ENCODE assay signal across 8 mouse cellular contexts in genomic region chr5:34957015-34957414, GRCm38 (mm10). TPM values are rescaled to one million over a fixed set of nuclear protein-coding genes. Genes with fewer than 3 reads are reported as not detected.
DNase-seq lines count a peak whose midpoint lies in the region; ATAC-seq lines count a peak whose summit lies in the region.

No protein-coding gene starts in this region.

- peaks cover 61% of the 10 kb centered on the region for H3K36me3 ChIP-seq in hindbrain, embryonic 10.5 days
- H3K36me3 ChIP-seq in hindbrain, embryonic 11.5 days (ENCODE audit: control insufficient read depth, insufficient read depth, low read length): peaks cover 2% of the 10 kb centered on the region; the same call in 1 of the 2 replicates
- no peaks in the 10 kb centered on the region for H3K36me3 ChIP-seq in hindbrain, embryonic 14.5 days (replicated peaks; ENCODE audit: control insufficient read depth, insufficient read depth)
- no peaks in the 10 kb centered on the region for H3K36me3 ChIP-seq in midbrain, embryonic 15.5 days (replicated peaks)

- ATAC-seq in hindbrain, embryonic 11.5 days (ENCODE audit: low FRiP score): no peak
- ATAC-seq in hindbrain, embryonic 14.5 days (ENCODE audit: low FRiP score): peak; percentile 68; the same call in 1 of the 2 replicates
- 0 out of 2 replicates have a peak, but pooled peaks have one; percentile 41 for ATAC-seq in midbrain, embryonic 15.5 days (replicated peaks)

- no peak overlapping the region for H3K4me3 ChIP-seq in hindbrain, embryonic 10.5 days
- no peak overlapping the region for H3K4me3 ChIP-seq in hindbrain, embryonic 11.5 days (ENCODE audit: low read depth, low read length)
- no peak overlapping the region for H3K4me3 ChIP-seq in hindbrain, embryonic 14.5 days (replicated peaks; ENCODE audit: low read length)
- H3K4me3 ChIP-seq in midbrain, embryonic 15.5 days: no peak overlapping the region

- no peaks in the 10 kb centered on the region for H3K27me3 ChIP-seq in hindbrain, embryonic 10.5 days (ENCODE audit: insufficient read depth, poor library complexity, severe bottlenecking)
- no peaks in the 10 kb centered on the region for H3K27me3 ChIP-seq in hindbrain, embryonic 11.5 days (ENCODE audit: control insufficient read depth, insufficient read depth, low read length)
- H3K27me3 ChIP-seq in hindbrain, embryonic 14.5 days (ENCODE audit: control insufficient read depth, insufficient read depth, low read length): no peaks in the 10 kb centered on the region
- no peaks in the 10 kb centered on the region for H3K27me3 ChIP-seq in midbrain, embryonic 15.5 days (replicated peaks)

- H3K4me2 ChIP-seq in hindbrain, embryonic 11.5 days (replicated peaks; ENCODE audit: low read depth, low read length): no peak overlapping the region
- no peak overlapping the region for H3K4me2 ChIP-seq in hindbrain, embryonic 14.5 days (replicated peaks)
- no peak overlapping the region for H3K4me2 ChIP-seq in midbrain, embryonic 15.5 days

- H3K4me1 ChIP-seq in hindbrain, embryonic 10.5 days (replicated peaks): peaks cover 61% of the 10 kb centered on the region
- peaks cover 2% of the 10 kb centered on the region for H3K4me1 ChIP-seq in hindbrain, embryonic 11.5 days (replicated peaks; ENCODE audit: control insufficient read depth, insufficient read depth, low read length)
- peaks cover 45% of the 10 kb centered on the region for H3K4me1 ChIP-seq in hindbrain, embryonic 14.5 days (replicated peaks; ENCODE audit: control insufficient read depth, insufficient read depth, low read length)
- H3K4me1 ChIP-seq in midbrain, embryonic 15.5 days: peaks cover 40% of the 10 kb centered on the region

- H3K9me3 ChIP-seq in hindbrain, embryonic 10.5 days: peaks cover 8% of the 10 kb centered on the region; the same call in 1 of the 2 replicates
- H3K9me3 ChIP-seq in hindbrain, embryonic 11.5 days (ENCODE audit: control insufficient read depth, low read length): no peaks in the 10 kb centered on the region
- H3K9me3 ChIP-seq in hindbrain, embryonic 14.5 days (ENCODE audit: control insufficient read depth, low read length): 0 out of 2 replicates have a peak, but pooled peaks cover 4% of the 10 kb centered on the region
- no peaks in the 10 kb centered on the region for H3K9me3 ChIP-seq in midbrain, embryonic 15.5 days

- 87% methylated on average over 2 of the region's 2 CpGs for WGBS in hindbrain, embryonic 10.5 days
- WGBS in hindbrain, embryonic 11.5 days: 91% methylated on average over 2 of the region's 2 CpGs
- WGBS in hindbrain, embryonic 14.5 days: 51% methylated on average over 2 of the region's 2 CpGs
- 58% methylated on average over 2 of the region's 2 CpGs for WGBS in midbrain, embryonic 15.5 days

- DNase-seq in adrenal gland, postnatal 14 days: peak; percentile 53
- no peak for DNase-seq in adrenal gland, adult 18-20 months (ENCODE audit: low spot score in 2 of 2)
- no peak for DNase-seq in hindbrain, embryonic 10.5 days (ENCODE audit: low spot score)
- no peak for DNase-seq in hindbrain, embryonic 11.5 days (ENCODE audit: low spot score)
- DNase-seq in hindbrain, embryonic 14.5 days (ENCODE audit: low spot score): no peak
- DNase-seq in embryo, embryonic 11 days: no peak
- no peak for DNase-seq in spleen, postnatal 36 days (ENCODE audit: low spot score in 2 of 2)

- 0 out of 2 replicates have a peak overlapping the region, but pooled peaks have one; percentile 10 for H3K27ac ChIP-seq in hindbrain, embryonic 10.5 days
- no peak overlapping the region for H3K27ac ChIP-seq in hindbrain, embryonic 11.5 days (ENCODE audit: low read depth, low read length)
- peak overlapping the region; percentile 53 for H3K27ac ChIP-seq in hindbrain, embryonic 14.5 days
- 0 out of 2 replicates have a peak overlapping the region, but pooled peaks have one; percentile 31 for H3K27ac ChIP-seq in midbrain, embryonic 15.5 days

- H3K9ac ChIP-seq in hindbrain, embryonic 11.5 days (ENCODE audit: low read depth, low read length): no peak overlapping the region
- H3K9ac ChIP-seq in hindbrain, embryonic 14.5 days: no peak overlapping the region
- no peak overlapping the region for H3K9ac ChIP-seq in midbrain, embryonic 15.5 days

RNA-seq across cellular contexts. Expression of gene Rgs12, which starts 7.8 kb away (rescaled TPM):
- total RNA-seq in adrenal gland, postnatal 14 days (2021): 31.0 and 31.9 TPM in 2 replicates
- 10 to 100 TPM in 1 of 2 experiments, 1 to 10 TPM in 1; 6.4 to 20.2 TPM for total RNA-seq in adrenal gland, adult 18-20 months (2021)
- 62.4 and 74.3 TPM in 2 replicates for polyA plus RNA-seq in hindbrain, embryonic 10.5 days (2016; fragmentation: Nextera tagmentation; extraction: Ambion mirVana)
- 37.1 and 41.4 TPM in 2 replicates for polyA plus RNA-seq in hindbrain, embryonic 11.5 days (2014; fragmentation: Nextera tagmentation; extraction: Ambion mirVana)
- 34.1 and 36.5 TPM in 2 replicates for polyA plus RNA-seq in hindbrain, embryonic 14.5 days (2014; fragmentation: Nextera tagmentation; extraction: Ambion mirVana)
- polyA plus RNA-seq in midbrain, embryonic 15.5 days (2015; fragmentation: Nextera tagmentation; extraction: Ambion mirVana): 52.7 and 60.1 TPM in 2 replicates

RNA-seq across cellular contexts. Expression of gene Msantd1, which starts 49.2 kb away (rescaled TPM):
- total RNA-seq in adrenal gland, postnatal 14 days (2021): 1.4 TPM in 2 replicates
- total RNA-seq in adrenal gland, adult 18-20 months (2021): 1 to 10 TPM; 1.3 to 2.8 TPM
- polyA plus RNA-seq in hindbrain, embryonic 10.5 days (2016; fragmentation: Nextera tagmentation; extraction: Ambion mirVana): 1.4 and 2.6 TPM in 2 replicates
- 1.7 and 2.7 TPM in 2 replicates for polyA plus RNA-seq in hindbrain, embryonic 11.5 days (2014; fragmentation: Nextera tagmentation; extraction: Ambion mirVana)
- polyA plus RNA-seq in hindbrain, embryonic 14.5 days (2014; fragmentation: Nextera tagmentation; extraction: Ambion mirVana): 2.6 and 5.3 TPM in 2 replicates
- 6.5 and 6.8 TPM in 2 replicates for polyA plus RNA-seq in midbrain, embryonic 15.5 days (2015; fragmentation: Nextera tagmentation; extraction: Ambion mirVana)
